Mouse (Mus musculus) kidney, postnatal 4 days (tissue): ENCODE results near the gene Pramef20.
"Not testable (repeated sequence)": the region's sequence is repeated elsewhere in the genome, so short reads cannot be mapped to it uniquely, and the experiment has no call there.

ENCODE experiments used
- DNase-seq, 2 experiments: peaks; one replicate each; pipeline ENCODE4 v3.0.0; 2021; ENCODE audit warnings: mixed read lengths in 2 of 2

Gene Pramef20

GRCm38 (mm10) chr4:144377911-144378310 is at the start of gene Pramef20:
Gene Pramef20, minus strand, starts transcription at chr4:144377933.
- no peak for DNase-seq

GRCm38 (mm10) chr4:144424590-144424989 is 46.9 kb upstream of the Pramef20 start:
- no peak for DNase-seq

GRCm38 (mm10) chr4:144420644-144421043 is 42.9 kb upstream of the Pramef20 start:
- peak; percentile 13 to 22 for DNase-seq

- no peak for DNase-seq
These were observed 30.6 kb upstream of the Pramef20 start, which contains the start of gene Pramef12 for GRCm38 (mm10) chr4:144408290-144408689. Gene Pramef12, minus strand, starts transcription at chr4:144408464.

- no peak for DNase-seq
These were observed 28.5 kb upstream of the Pramef20 start for GRCm38 (mm10) chr4:144406261-144406660.

- DNase-seq, result peak; percentile 58 to 73
These were observed 26.8 kb upstream of the Pramef20 start for GRCm38 (mm10) chr4:144404456-144405086.

- DNase-seq, result no peak
These were observed 25.0 kb upstream of the Pramef20 start for GRCm38 (mm10) chr4:144402712-144403111.

- no peak for DNase-seq
These were observed 18.6 kb upstream of the Pramef20 start for GRCm38 (mm10) chr4:144396316-144396715.

GRCm38 (mm10) chr4:144357642-144358041 is 20.1 kb downstream of the Pramef20 start, which contains the start of gene Gm13119:
Gene Gm13119, plus strand, starts transcription at chr4:144357942.
- DNase-seq, result not testable (repeated sequence)

GRCm38 (mm10) chr4:144335856-144336255 is 41.9 kb downstream of the Pramef20 start:
- not testable (repeated sequence) for DNase-seq

- DNase-seq, result not testable (repeated sequence)
These were observed 47.8 kb downstream of the Pramef20 start, which contains the start of gene Gm13128 for GRCm38 (mm10) chr4:144329949-144330348. Gene Gm13128, plus strand, starts transcription at chr4:144330249.
